Mouse (Mus musculus): ENCODE measurements around the gene Stk10.

Gene Stk10

DNA sequence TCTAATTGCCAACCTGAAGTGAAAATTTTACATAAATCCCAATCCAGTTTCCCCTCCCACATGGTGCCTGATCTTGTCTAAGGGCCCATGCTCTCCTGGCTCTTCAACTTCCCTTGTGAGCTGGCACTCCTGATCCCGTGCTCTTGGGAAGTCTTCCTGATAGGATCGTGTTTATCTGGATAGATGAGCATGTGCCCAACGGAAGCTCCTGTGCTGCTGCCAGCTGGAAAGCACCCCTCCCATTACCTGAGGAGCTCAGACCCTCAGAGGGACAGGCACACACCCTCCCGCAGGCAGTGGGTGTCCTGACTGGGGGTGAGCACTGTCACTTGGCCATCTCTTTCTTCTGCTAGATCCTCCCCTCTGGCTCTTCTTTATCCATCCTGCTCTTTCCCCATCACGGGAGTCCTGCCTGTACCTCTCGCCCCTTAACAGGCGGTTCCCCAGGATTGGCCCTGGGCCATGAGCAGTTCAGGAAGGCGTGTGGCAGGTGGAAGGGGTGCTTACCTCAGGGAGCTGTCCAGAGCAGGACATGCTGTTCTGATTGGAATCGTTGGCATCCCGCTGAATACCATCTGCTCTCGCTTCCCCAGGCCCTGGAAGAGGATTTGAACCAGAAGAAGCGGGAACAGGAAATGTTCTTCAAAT is 88.8 kb downstream of the Stk10 start:
- in situ Hi-C loops (cut with MboI; ENCODE audit: unreplicated experiment in 2 of 2): loop anchor here (5.0 kb wide), 1 partner anchor 85 kb away; no protein-coding TSS in a partner anchor

DNA sequence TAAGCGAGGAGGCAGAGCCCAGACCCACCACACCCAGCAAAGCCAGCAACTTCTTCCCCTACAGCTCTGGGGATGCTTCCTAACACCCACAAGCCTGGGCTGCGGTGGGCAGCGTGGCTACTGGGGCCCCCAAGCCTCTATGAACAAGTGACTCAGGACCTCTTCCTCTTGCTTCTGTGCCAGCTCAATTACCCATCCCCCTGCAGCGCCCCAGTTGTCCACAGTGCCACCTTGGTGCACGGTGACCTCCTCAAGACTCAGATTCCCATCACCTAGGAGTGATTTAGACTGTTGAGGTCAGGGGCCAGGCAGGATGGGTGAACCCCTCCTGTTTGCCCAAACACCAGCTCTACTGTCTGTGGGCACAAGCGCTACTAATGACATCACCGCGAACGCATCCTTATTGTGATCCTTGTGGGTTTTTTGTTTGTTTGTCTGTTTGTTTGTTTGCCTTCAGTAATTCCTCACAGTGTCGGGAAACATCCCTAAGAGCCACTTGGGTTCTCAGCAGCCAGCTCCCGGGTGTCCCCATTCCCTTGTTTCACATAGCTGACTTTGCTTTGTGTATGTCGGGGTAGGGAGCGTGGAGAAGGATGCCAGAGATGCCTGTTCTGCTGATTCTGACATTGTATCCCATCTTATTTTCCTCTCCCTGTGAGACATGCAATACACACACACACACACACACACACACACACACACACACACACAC is 89.5 kb downstream of the Stk10 start:
- in situ Hi-C loops (cut with MboI; ENCODE audit: unreplicated experiment in 2 of 2): loop anchor here (5.0 kb wide), 1 partner anchor 85 kb away; no protein-coding TSS in a partner anchor

DNA sequence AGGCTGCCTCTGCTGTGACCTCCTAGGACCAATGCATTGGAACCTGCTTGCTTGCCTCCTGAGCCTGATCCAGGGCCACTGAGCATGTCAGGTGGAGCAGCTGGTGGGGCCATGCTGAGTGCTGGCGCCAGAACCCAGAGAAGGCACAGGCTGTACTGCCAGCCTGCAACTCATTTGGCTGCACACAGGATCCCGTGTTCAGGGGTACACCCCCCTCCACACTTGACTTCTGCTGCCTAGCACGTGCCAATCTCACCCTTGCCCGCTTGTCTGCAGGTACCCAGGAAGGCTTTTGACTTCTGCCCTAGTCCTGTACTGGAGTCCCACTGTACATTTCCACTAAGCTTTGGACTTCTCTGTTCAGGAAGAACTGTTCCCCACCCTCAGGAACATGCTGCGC is 90.1 kb downstream of the Stk10 start:
- in situ Hi-C loops (cut with MboI; ENCODE audit: unreplicated experiment in 2 of 2): loop anchor here (5.0 kb wide), 1 partner anchor 84 kb away; no protein-coding TSS in a partner anchor

DNA sequence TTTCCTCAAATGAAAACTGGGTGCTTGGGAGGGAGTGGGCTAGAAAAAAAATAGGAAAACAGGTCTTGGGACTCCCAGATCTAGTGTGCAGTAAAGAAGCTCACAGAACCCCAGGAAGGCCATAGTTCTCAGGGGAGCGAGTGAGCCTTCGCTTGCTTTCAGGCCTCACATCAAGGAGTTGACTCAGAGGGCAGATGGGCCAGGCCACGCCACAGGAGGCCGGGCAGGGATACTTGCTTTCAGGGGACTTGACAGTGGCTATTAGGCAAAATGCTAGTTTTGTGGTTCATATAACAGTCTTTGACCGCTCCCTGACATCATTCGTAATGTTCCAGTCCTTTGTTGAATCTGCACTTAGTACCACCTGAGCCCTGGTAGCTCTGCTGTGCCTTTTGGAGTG is 90.8 kb downstream of the Stk10 start:
- in situ Hi-C loops (cut with MboI; ENCODE audit: unreplicated experiment in 2 of 2): loop anchor here (5.0 kb wide), 1 partner anchor 83 kb away; no protein-coding TSS in a partner anchor

DNA sequence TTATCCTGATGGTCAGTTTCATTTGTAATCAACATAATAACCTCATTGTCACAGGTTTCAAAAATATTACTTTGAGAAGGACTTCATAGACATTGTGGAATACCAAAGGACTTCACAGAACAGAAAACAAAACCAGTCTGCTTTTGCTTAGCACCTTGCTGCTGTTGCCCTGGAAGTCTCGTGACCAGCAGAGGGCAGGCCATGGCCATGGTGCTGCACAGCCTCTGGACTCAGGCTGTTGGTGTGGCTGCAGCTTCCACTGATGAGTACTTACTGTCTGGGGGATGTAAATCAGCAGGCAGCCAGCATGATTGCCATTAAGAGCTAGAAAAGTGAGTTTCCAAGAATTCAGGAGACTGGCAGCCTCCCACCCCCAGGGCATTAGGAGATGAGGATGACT is 92.6 kb downstream of the Stk10 start:
- in situ Hi-C loops (cut with MboI; ENCODE audit: unreplicated experiment in 2 of 2): loop anchor here (25.0 kb wide), 2 partner anchors 413 to 537 kb away; partner anchors contain the start of genes Il9r (in 1 of the 2), Npm1 (in 1 of the 2), Rhbdf1 (in 1 of the 2) and Snrnp25 (in 1 of the 2)

DNA sequence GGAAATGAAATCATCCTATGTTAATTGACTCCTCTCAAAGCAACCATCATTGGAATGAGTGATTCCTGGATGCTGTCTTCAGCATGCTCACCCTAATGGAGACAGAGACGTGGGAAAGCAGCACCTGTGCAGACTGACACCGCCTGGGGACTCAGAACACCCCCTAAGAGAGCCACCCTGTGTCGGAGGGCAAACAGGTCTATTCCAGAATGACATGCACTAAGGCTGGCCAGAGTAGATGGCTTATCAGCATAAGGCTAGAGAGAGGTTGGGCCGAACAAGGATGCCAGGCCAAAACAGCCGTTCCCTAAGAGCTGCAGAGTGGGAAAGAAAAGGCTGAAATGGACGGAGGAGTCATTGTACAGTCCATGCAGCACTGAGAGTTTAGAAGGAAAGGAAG is 93.0 kb downstream of the Stk10 start:
- in situ Hi-C loops (cut with MboI; ENCODE audit: unreplicated experiment in 2 of 2): loop anchor here (25.0 kb wide), 2 partner anchors 414 to 536 kb away; partner anchors contain the start of genes Il9r (in 1 of the 2), Npm1 (in 1 of the 2), Rhbdf1 (in 1 of the 2) and Snrnp25 (in 1 of the 2)

DNA sequence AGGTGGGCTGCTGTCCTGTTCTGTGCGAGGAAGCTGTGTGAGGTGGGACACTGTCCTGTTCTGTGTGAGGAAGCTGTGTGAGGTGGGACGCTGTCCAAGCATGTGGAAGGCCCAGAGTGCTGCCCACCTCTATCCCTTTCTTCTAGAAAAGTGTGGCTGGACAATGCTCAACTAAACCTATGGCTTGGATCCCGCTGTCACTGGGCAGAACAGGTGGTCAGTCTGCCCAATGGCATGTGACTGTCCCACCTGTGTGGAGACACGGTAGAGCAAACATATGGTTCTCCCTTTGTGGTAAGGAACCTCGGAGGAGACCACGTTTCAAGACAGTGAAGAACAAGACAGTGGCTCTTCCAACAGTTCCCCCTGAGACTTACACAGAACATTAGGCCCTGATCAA is 94.8 kb downstream of the Stk10 start:
- in situ Hi-C loops (cut with MboI; ENCODE audit: unreplicated experiment in 2 of 2): loop anchor here (25.0 kb wide), 2 partner anchors 416 to 534 kb away; partner anchors contain the start of genes Il9r (in 1 of the 2), Npm1 (in 1 of the 2), Rhbdf1 (in 1 of the 2) and Snrnp25 (in 1 of the 2)

DNA sequence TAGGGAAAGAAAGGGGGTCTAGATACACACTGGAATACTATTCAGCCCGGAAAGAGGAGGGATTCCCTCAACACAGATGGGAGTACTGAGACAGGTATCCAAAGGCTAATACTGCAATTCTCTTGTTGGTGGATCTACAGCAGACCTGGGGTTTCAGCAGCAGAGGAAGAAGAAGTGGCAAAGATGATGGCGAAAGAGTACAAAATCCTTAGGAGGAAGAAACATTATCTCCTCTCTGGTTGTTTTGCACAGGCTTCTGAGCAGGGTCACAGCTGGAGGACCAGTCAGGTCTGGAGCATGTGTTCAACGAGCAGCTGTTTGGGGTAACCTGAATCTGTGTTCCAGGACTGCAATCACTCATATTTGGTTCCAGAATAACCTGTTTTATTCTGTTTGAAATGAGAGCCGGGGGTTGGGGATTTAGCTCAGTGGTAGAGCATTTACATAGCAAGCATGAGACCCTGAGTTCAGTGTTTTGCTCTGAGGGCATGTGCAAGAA is 96.7 kb downstream of the Stk10 start:
- in situ Hi-C loops (cut with MboI; ENCODE audit: unreplicated experiment in 2 of 2): loop anchor here (25.0 kb wide), 2 partner anchors 417 to 533 kb away; partner anchors contain the start of genes Il9r (in 1 of the 2), Npm1 (in 1 of the 2), Rhbdf1 (in 1 of the 2) and Snrnp25 (in 1 of the 2)

DNA sequence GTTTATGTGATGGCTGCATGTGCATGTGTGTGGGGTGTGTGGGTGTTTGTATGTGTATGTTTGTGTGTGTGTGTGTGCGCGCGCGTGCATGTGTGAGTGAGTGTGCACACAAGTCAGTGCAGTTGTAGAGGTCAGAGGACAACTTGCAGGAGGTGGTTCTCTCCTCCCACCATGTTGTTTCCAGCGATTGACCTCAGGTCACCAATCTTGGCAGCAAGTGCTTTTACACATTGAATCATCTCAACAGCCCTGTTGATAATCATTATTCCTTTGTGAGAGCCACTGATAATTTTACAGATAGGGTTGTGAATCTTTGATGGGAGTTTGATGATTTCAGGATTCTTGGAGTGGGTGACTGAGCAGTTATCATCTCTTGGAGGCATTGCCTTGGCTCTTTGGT is 99.6 kb downstream of the Stk10 start:
- in situ Hi-C loops (cut with MboI; ENCODE audit: unreplicated experiment in 2 of 2): loop anchor here (25.0 kb wide), 2 partner anchors 420 to 530 kb away; partner anchors contain the start of genes Il9r (in 1 of the 2), Npm1 (in 1 of the 2), Rhbdf1 (in 1 of the 2) and Snrnp25 (in 1 of the 2)

DNA sequence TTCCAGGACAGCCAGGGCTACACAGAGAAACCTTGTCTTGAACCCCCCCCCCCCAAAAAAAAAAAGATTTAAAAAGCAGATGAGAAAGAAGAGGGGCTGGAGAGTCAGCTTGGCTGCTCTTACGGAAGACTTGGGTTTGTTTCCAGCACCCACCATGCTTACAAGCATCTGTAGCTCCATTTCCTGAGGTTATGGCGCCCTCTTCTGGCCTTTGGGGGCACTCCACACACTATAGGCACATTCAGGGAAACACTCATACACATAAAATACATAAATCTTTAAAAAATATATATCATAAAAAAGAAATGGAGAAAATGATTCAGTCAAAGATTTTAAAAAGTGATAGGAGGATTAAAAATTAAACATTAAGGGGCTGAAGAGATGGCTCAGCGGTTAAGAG is 100.4 kb downstream of the Stk10 start:
- in situ Hi-C loops (cut with MboI; ENCODE audit: unreplicated experiment in 2 of 2): loop anchor here (25.0 kb wide), 2 partner anchors 421 to 529 kb away; partner anchors contain the start of genes Il9r (in 1 of the 2), Npm1 (in 1 of the 2), Rhbdf1 (in 1 of the 2) and Snrnp25 (in 1 of the 2)

DNA sequence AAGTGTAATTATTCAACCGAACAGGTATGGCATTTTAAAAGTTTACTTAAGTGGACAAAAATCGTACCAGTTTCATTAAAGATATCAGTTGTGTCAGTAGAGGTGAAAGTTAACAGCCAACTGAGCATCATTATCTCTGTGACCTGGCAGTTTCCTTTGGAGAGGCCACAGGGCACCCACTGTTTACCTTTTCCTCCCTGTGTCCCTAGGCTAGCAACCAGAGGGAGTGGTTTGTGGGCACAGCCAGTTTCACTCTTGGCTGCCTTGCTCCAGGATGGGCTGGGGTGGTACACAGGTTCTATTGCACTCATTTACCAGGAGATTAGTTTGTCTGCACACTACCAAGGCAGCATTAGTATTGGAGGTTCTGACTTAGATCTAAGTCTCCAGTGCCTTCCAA is 101.0 kb downstream of the Stk10 start:
- in situ Hi-C loops (cut with MboI; ENCODE audit: unreplicated experiment in 2 of 2): loop anchor here (25.0 kb wide), 2 partner anchors 422 to 528 kb away; partner anchors contain the start of genes Il9r (in 1 of the 2), Npm1 (in 1 of the 2), Rhbdf1 (in 1 of the 2) and Snrnp25 (in 1 of the 2)

DNA sequence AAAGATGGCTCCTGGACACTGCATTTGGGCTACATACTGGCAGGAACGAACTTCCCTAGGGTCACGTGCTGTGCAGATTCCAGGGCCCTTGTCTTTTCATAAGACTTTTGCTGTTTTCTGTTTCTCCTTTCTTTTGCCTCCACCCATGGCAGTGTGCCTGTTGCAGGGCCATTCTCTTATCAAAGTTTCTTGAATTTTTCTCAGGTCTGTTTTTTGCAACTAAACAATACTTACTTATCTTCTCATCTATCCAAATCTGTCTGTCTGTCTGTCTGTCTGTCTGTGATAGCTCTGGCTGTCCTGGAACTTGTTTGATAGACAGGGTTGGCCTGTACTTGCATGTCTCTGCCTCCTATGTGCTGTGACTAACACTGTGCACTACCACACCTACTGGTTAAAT is 101.7 kb downstream of the Stk10 start:
- in situ Hi-C loops (cut with MboI; ENCODE audit: unreplicated experiment in 2 of 2): loop anchor here (25.0 kb wide), 2 partner anchors 423 to 527 kb away; partner anchors contain the start of genes Il9r (in 1 of the 2), Npm1 (in 1 of the 2), Rhbdf1 (in 1 of the 2) and Snrnp25 (in 1 of the 2)

DNA sequence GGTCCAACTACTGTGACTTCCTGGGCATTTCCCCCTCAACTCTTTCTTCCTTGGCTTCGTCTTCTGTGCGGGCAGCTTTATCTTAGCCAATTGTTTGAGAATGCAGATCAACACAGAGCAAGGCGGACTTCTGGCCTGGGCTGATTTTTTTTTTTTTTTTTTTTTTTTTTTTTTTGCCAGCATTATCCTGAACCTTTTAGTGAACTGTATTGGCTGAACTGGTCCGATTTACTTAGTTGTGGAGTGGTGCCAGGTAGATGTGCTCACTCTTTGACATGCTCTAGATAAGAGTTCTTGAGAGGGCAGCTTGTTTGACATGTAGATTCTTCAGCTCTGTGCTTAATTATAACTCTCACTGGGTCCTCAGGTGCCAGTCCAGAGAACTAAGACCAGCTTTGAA is 103.2 kb downstream of the Stk10 start:
- in situ Hi-C loops (cut with MboI; ENCODE audit: unreplicated experiment in 2 of 2): loop anchor here (25.0 kb wide), 2 partner anchors 424 to 526 kb away; partner anchors contain the start of genes Il9r (in 1 of the 2), Npm1 (in 1 of the 2), Rhbdf1 (in 1 of the 2) and Snrnp25 (in 1 of the 2)

DNA sequence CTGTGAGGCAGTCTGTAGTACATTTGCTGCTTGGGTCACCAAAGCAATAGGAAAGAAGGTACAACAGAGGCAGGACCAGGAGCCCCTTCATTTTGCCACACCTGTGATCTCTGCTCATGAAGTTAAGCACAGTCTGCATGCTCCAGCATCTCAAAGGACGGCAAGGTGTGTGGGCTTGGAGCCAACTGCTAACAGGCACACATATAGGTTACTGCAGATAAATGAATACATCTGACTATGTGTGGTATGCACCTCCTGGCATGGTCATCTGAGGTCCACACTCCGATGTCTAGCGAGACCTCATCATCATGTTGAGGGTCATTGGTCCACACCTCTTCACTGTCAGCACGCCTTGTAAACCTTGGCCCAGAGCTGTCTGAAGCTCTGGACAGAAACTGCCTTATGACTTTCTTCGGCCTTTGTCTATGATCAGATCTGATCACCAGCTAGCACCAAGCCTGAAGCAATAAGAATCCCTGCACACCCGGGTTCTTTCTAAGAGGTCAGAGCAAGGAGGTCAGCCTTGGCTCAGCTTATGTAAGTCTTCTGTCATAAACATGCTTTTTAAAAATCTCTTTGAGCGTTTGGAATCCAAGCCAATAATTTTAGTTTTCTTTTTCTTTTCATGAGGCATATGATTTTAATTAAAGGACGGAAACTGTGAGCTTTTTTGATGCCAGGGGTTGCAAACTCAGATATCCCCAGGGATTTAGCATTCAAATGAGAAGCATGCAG is 105.6 kb downstream of the Stk10 start:
- in situ Hi-C loops (cut with MboI; ENCODE audit: unreplicated experiment in 2 of 2): loop anchor here (25.0 kb wide), 2 partner anchors 426 to 524 kb away; partner anchors contain the start of genes Il9r (in 1 of the 2), Npm1 (in 1 of the 2), Rhbdf1 (in 1 of the 2) and Snrnp25 (in 1 of the 2)

DNA sequence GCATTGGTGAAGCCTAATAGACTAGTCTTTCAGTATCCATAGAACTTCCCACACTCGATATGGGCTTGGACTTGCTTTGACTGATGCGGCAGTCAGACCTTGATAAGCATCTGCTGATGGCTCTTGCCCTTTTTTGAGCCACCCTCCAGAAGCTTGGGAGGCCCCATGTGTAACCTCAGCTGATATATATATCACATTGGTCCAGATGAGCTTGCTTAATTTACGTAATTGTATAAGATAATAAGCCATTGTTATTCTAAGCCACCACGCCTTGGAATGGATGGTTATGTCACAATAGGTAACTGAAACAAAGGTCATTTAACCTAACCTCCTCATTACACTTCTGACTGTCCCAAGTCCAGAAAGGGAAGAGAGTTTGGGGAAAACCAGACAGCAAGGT is 107.5 kb downstream of the Stk10 start:
- in situ Hi-C loops (cut with MboI; ENCODE audit: unreplicated experiment in 2 of 2): loop anchor here (25.0 kb wide), 2 partner anchors 428 to 522 kb away; partner anchors contain the start of genes Il9r (in 1 of the 2), Npm1 (in 1 of the 2), Rhbdf1 (in 1 of the 2) and Snrnp25 (in 1 of the 2)

DNA sequence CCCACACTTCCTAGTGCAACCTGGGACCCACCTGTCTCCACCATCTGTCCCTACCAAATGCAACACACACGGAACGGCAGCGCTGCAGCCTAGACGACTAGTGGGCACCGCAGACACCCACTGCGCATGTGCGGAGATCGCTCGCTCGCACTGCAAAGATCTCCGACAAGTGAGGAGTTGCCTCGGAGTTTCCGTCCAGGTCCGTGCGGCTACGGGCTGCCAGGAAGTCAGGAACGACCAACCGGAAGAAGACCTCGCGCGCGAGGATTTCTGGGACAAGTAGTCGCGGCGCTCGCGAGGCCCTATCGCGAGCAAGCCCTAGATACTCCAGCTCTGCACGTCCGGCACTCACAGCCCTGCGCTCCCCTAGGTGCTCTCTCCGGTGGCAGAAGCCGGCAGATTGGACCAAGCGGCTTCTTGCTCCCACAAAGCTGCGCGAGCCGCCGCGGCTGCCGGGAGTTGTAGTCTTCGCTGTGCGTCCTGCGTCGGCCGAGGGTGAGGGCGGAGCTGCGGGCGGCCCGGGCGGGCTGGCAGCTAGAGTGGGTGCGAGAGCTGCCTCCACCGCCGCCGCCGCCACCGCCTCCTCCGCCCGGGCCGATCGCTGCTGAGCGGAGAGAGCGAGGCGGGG is 109.3 kb downstream of the Stk10 start, which contains the start of gene Fbxw11:
Fbxw11 (plus strand) TSS at position 476 of the 628 bp plus-strand sequence.
- in situ Hi-C loops (cut with MboI; ENCODE audit: unreplicated experiment in 2 of 2): loop anchor here (25.0 kb wide), 2 partner anchors 430 to 520 kb away; partner anchors contain the start of genes Il9r (in 1 of the 2), Npm1 (in 1 of the 2), Rhbdf1 (in 1 of the 2) and Snrnp25 (in 1 of the 2)

DNA sequence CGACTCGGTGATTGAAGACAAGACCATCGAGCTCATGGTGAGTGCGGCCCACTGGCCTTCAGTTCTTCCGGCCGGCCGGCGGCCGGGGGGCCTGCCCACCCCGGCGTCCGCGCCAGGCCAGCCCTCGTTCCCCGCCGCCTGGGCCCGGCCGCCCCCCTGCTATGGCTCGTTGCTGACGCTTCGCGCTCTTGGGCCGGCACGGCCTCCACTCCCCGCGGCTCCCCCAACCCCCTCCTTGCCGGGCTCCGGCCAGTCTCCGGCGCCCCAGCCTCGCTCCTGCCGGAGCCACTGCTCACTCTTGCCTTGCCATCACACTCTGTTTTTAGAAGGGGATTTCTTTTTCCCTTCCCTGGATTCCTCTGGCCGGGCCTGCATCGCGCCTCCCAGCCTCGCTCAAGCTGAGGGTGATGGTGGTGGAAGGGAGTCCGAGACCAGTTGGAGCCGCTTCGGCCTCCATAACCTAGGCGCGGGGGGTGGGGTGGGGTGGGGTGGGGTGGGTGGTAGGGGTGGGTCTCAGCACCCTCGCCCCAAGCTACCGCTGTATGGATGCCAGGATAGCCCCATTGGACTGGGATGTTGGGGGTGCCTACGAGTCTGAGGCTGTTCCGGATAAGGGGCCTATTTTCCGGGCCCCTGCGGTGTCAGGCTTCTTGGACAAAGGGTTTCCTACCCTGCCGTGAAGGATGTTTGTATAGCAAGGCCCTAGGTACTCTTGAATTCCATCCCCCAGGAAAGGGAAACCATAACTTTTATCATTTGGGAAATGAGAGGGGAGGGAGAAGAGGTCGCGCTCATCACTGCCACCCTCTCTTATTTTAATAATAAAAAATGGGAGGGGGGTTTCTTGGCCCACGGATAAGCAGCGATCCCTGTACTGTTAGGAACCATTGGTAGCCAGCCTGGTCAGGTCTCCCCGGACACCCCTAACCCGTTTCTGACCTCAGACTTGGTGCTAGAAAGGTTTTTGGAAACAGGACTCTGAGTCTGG is 110.1 kb downstream of the Stk10 start:
- in situ Hi-C loops (cut with MboI; ENCODE audit: unreplicated experiment in 2 of 2): loop anchor here (25.0 kb wide), 2 partner anchors 431 to 519 kb away; partner anchors contain the start of genes Il9r (in 1 of the 2), Npm1 (in 1 of the 2), Rhbdf1 (in 1 of the 2) and Snrnp25 (in 1 of the 2)
